Mouse (Mus musculus): ENCODE results near the gene Mrps22. TPM values are rescaled to one million over a fixed set of nuclear protein-coding genes. Genes with fewer than 3 reads are reported as not detected.
A peak's percentile ranks its signal among the peaks of the same experiment; 100 is the strongest.

The Mrps22 gene
- polyA plus RNA-seq (2016; fragmentation: Nextera tagmentation; extraction: Ambion mirVana), result 62.2 and 65.1 TPM in 2 replicates

DNA sequence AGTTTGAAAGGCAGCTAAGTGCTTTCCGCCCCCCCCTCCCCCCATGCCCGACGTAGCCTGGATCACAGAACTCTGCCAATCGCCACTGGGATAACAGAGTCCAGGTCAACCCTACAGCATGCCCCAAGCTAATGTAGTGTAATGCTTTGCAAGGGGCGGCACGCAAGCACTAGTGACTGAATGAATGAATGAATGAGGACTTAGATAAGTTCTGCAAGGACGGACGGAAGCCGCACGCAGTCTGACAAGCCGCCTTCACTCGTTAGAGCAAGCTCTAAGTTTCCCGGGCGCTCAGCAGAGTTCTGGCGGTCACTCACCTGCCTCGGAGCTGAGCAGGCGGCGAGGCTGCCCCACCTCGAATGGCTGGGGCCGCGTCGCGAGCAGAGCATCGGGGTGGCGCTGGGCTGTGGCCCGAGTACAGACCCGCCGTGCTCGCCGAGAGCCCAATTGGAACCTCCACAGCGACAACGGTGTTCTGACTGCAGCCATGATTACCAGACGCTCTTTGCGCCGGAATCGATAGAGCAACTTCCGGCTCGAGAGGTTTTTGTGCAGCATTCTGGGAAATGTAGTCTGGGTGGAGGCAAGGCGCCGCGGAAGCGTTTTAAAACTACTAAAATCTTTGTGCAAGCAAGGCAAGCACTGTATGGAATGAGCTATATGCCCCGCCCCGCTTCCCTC, at the start of gene Mrps22:
Gene Mrps22 (minus strand): TSS at position 505 of the 681 bp plus-strand sequence.
- peak within 1 kb of the TSS; percentile 76 for H3K9ac ChIP-seq
- H3K36me3 ChIP-seq, result peaks cover 19% of the 10 kb centered on the region
- peak; percentile 92 for ATAC-seq (ENCODE audit: insufficient number of reproducible peaks, insufficient read depth, low FRiP score, low TSS enrichment)
- H3K27ac ChIP-seq, result no peak within 1 kb of the TSS
- H3K4me2 ChIP-seq (replicated peaks), result peak within 1 kb of the TSS; percentile 95
- peaks cover 12% of the 10 kb centered on the region for H3K4me1 ChIP-seq
- H3K27me3 ChIP-seq, result no peaks in the 10 kb centered on the region
- no peaks in the 10 kb centered on the region for H3K9me3 ChIP-seq
- WGBS, result under 1% methylated on average over 44 of the region's 44 CpGs
- peak within 1 kb of the TSS; percentile 96 for H3K4me3 ChIP-seq

DNA sequence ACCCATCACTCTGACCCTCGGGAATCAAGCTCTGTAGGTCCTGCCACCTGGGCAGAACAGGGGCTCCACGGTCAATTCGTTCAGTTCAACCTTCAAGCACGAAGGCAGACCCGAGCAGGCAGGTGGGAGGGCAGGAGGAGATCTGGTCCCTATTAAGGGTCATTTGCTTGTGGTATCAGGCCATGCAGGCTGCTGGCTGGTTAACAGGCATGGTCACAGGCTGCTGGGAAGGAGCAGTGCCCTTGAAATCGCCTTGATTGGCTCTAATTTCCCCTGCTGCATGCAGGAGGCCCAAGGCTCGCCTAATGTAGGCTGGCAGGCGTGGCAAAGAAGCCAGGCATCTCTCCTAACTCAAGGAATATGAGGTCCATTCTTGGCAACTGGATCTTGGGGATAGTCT, 49.1 kb upstream of the Mrps22 start:
- WGBS, result 33% methylated on average over 8 of the region's 8 CpGs
- no peak for ATAC-seq (ENCODE audit: insufficient number of reproducible peaks, insufficient read depth, low FRiP score, low TSS enrichment)
- Histone ChIP-seq H3K9ac (no peak overlapping the region), H3K4me1 (peaks cover 9% of the 10 kb centered on the region), H3K4me3 (no peak overlapping the region), H3K4me2 (replicated peaks) (no peak overlapping the region), H3K27ac (no peak overlapping the region), H3K9me3 (no peaks in the 10 kb centered on the region), H3K36me3 (no peaks in the 10 kb centered on the region), H3K27me3 (peaks cover 37% of the 10 kb centered on the region; the same call in 1 of the 2 replicates)

DNA sequence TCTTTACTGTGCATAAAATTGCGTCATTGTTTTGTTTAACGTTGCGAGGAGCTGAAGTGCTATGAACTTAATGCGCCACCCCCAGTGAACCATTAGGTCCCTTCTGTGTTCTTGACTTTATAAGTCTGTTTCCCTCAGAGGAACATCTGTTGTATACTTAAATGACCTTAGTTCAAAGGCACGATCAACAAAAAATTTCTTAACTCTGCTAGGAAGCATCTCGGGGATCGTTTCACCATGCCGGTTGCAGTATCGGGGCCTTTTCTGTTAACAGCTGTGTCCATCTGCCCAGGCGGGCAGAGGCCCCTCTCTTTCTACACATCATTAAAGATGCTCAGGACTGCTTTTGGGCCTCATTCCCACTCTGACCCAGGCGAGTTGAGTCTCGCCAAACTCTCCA, 46.0 kb upstream of the Mrps22 start:
- no peaks in the 10 kb centered on the region for H3K9me3 ChIP-seq
- H3K27ac ChIP-seq, result no peak overlapping the region
- H3K4me2 ChIP-seq (replicated peaks), result no peak overlapping the region
- 67% methylated on average over 12 of the region's 12 CpGs for WGBS
- no peak overlapping the region for H3K9ac ChIP-seq
- H3K27me3 ChIP-seq, result peaks cover 44% of the 10 kb centered on the region
- ATAC-seq (ENCODE audit: insufficient number of reproducible peaks, insufficient read depth, low FRiP score, low TSS enrichment), result no peak
- H3K36me3 ChIP-seq, result no peaks in the 10 kb centered on the region
- H3K4me3 ChIP-seq, result no peak overlapping the region
- H3K4me1 ChIP-seq, result peaks cover 9% of the 10 kb centered on the region

DNA sequence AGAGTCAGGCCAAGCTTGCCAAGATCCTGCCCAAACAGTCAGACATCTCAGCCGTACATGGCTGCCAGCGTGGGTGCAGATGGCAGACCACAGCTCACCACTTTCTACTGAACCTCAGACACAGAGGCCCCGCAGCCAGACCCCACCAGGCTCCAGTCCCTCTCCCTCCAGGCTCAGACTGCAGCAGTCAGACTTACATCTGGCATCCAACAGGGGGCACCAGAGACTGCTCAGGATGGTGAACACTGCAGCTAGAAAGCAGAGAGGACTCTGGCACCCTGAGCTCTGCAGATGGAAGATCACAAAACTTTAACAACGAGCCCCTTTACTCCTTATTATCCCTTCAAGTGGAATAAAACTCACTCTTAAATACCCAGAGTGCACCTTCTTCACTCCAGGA, 44.3 kb upstream of the Mrps22 start:
- H3K4me2 ChIP-seq (replicated peaks), result no peak overlapping the region
- no peaks in the 10 kb centered on the region for H3K36me3 ChIP-seq
- peaks cover 5% of the 10 kb centered on the region for H3K4me1 ChIP-seq
- ATAC-seq (ENCODE audit: insufficient number of reproducible peaks, insufficient read depth, low FRiP score, low TSS enrichment), result no peak
- no peak overlapping the region for H3K9ac ChIP-seq
- no peak overlapping the region for H3K27ac ChIP-seq
- WGBS, result 28% methylated on average over 4 of the region's 4 CpGs
- no peaks in the 10 kb centered on the region for H3K9me3 ChIP-seq
- H3K4me3 ChIP-seq, result no peak overlapping the region
- peaks cover 46% of the 10 kb centered on the region for H3K27me3 ChIP-seq

DNA sequence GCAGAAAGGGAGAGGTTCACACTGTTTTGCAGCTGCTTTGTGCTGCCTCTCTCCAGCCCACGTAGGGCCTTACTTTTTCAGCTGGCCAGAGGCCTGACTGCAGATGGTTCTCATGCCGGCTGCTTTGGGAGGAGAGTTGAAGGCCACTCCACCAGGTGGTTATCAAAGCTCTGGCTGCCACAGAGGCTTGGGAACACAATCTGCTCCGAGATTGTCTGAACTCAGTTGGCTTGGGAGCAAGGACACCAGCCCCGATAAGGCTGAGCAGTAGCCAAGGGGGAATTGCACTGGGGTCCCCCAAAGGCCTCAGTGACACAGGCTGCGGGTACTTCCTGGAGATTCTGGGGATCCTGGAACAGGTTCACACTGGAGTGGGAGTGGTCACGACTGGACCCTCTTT, 40.7 kb upstream of the Mrps22 start:
- Histone ChIP-seq H3K9me3 (no peaks in the 10 kb centered on the region), H3K4me3 (no peak overlapping the region), H3K4me2 (replicated peaks) (no peak overlapping the region), H3K4me1 (no peaks in the 10 kb centered on the region), H3K27me3 (peaks cover 35% of the 10 kb centered on the region), H3K9ac (no peak overlapping the region), H3K27ac (no peak overlapping the region), H3K36me3 (no peaks in the 10 kb centered on the region)
- no peak for ATAC-seq (ENCODE audit: insufficient number of reproducible peaks, insufficient read depth, low FRiP score, low TSS enrichment)
- 76% methylated on average over 6 of the region's 6 CpGs for WGBS

DNA sequence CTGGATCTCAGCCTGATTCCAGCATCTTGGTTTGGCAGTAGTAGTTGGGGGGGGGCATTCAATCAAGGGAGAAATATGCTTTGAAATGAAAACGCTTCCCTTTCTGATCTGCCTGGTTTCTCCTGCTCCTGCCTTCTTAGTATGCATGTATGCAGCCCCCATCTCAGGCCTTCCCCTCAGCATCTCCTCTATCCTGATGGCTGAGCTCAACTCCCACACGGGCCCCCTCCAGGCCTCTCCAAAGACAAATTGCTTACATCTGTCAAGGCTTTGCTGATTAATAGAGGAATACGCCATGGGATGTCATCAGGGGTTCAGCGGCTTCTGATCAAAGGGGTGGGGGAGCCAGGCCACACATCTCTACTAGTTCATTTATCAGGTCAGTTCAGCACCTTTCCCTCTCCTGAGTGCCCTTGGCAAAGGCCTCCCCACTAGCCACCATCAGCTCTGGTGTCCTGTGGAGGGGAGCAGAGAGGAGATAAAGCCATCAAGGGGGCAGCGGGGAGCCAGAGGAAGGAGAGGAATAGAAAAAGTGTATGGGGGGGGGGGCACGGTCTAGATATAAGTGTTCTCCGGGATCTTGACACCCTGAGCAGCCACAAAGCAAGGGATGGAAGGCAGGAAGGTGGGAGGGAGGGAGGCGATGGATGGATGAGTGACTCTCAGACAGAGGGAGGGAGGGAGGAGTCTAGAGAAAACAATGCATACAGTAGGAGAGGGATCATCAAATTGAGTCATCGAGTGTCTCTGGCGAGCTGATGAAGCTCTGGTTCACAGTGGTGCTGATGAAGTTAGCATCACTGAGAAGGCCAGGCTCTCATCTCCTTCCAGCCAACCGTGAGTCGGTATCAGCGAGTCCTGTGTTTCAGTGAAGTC, 32.1 kb upstream of the Mrps22 start:
- Histone ChIP-seq H3K9me3 (no peaks in the 10 kb centered on the region), H3K36me3 (no peaks in the 10 kb centered on the region), H3K4me2 (replicated peaks) (no peak overlapping the region), H3K27ac (no peak overlapping the region), H3K9ac (no peak overlapping the region), H3K4me3 (no peak overlapping the region), H3K27me3 (peaks cover 6% of the 10 kb centered on the region), H3K4me1 (0 out of 2 replicates have a peak, but pooled peaks cover 2% of the 10 kb centered on the region)
- peak; percentile 45; the same call in 1 of the 2 replicates for ATAC-seq (ENCODE audit: insufficient number of reproducible peaks, insufficient read depth, low FRiP score, low TSS enrichment)
- WGBS, result 63% methylated on average over 13 of the region's 13 CpGs

DNA sequence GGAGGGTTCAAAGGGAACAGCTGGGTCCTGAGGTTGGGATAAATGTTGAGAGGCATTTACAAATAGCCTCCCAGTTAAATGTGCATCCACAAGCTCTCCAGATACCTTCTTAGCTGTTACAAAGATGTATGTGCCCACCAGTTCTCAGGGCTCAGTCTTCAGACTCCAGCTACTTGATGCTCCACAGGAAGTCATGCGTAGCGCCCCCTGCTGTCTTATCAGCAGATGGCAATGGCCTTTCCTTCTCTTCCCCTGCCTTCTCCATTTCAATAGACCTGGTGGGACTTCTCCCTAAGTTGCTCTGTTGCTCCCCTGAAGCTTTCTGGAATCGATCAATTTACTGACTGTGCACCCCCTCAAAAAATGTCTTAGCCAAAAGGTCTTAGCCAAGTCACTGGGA, 27.0 kb upstream of the Mrps22 start:
- no peaks in the 10 kb centered on the region for H3K36me3 ChIP-seq
- H3K27me3 ChIP-seq, result peaks cover 31% of the 10 kb centered on the region
- peaks cover 11% of the 10 kb centered on the region; the same call in 1 of the 2 replicates for H3K4me1 ChIP-seq
- H3K4me3 ChIP-seq, result no peak overlapping the region
- no peak overlapping the region for H3K27ac ChIP-seq
- no peak overlapping the region for H3K4me2 ChIP-seq (replicated peaks)
- H3K9me3 ChIP-seq, result no peaks in the 10 kb centered on the region
- WGBS, result 51% methylated on average over 3 of the region's 3 CpGs
- no peak overlapping the region for H3K9ac ChIP-seq
- ATAC-seq (ENCODE audit: insufficient number of reproducible peaks, insufficient read depth, low FRiP score, low TSS enrichment), result no peak

DNA sequence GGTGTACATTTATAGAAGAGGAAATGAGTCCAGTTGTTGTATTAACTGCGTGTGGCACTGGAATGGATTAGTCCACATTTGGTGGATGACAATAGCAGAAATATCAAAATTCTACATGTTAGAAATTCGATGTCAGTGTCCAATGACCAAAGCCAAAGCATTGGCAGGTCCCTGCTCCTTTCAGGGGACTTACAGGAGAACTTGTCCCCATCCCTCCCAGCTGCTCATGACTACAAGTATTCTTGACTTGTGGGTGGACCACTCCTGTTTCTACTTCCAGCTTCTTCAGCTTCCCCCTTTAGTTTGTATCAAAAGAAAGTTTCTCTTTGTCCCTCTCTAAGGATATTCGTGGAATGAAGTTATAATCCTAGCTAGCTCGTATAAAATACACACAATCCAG, 3.4 kb upstream of the Mrps22 start:
- no peak overlapping the region for H3K4me2 ChIP-seq (replicated peaks)
- WGBS, result 74% methylated on average over 4 of the region's 4 CpGs
- H3K9me3 ChIP-seq, result no peaks in the 10 kb centered on the region
- H3K4me3 ChIP-seq, result no peak overlapping the region
- H3K9ac ChIP-seq, result no peak overlapping the region
- ATAC-seq (ENCODE audit: insufficient number of reproducible peaks, insufficient read depth, low FRiP score, low TSS enrichment), result no peak
- peaks cover 11% of the 10 kb centered on the region for H3K4me1 ChIP-seq
- H3K27me3 ChIP-seq, result no peaks in the 10 kb centered on the region
- no peaks in the 10 kb centered on the region for H3K36me3 ChIP-seq
- no peak overlapping the region for H3K27ac ChIP-seq

DNA sequence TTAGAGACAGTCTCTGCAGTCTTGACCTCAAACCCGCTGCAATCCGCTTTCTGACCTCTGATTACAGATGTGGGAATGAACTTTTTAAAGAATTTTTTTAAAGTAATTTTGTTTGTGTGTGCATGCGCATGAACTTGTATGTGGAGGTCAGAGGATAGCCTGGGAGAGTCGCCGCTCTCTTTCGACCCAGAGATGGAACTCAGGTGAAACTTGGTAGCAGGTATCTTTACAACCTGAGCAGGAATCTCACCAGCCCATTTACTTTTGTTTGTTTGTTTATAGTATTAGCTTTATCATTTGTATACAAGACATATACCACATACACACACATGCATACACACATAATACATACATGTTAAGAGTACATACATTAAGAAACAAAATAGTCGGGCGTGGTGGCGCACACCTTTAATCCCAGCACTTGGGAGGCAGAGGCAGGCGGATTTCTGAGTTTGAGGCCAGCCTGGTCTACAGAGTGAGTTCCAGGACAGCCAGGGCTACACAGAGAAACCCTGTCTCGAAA, 438 bp upstream of the Mrps22 start:
- Histone ChIP-seq H3K4me1 (peaks cover 12% of the 10 kb centered on the region), H3K27ac (no peak overlapping the region), H3K36me3 (peaks cover 12% of the 10 kb centered on the region), H3K4me2 (replicated peaks) (peak overlapping the region; percentile 95), H3K9ac (no peak overlapping the region), H3K27me3 (no peaks in the 10 kb centered on the region), H3K4me3 (peak overlapping the region; percentile 96), H3K9me3 (no peaks in the 10 kb centered on the region)
- ATAC-seq (ENCODE audit: insufficient number of reproducible peaks, insufficient read depth, low FRiP score, low TSS enrichment), result 0 out of 2 replicates have a peak, but pooled peaks have one; percentile 12
- 53% methylated on average over 11 of the region's 11 CpGs for WGBS

DNA sequence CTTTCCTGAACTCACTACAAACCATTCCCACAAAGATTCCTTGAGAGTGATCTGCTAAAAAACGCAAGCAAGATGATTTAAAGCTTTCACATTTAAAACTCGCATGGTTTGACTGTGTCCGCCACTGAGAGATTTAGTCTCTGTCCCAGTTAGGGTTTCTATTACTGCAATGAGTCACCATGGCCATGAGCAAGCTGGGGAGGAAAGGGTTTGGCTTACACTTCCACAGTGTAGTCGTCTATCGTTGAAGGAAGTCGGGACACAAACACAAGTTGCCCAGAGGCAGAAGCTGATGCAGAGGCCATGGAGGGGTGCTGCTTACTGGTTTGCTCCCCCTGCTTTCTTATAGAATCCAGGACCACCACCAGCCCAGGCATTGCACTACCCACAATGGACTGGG, 1.4 kb downstream of the Mrps22 start:
- ATAC-seq (ENCODE audit: insufficient number of reproducible peaks, insufficient read depth, low FRiP score, low TSS enrichment), result no peak
- Histone ChIP-seq H3K4me3 (no peak overlapping the region), H3K9ac (no peak overlapping the region), H3K27me3 (no peaks in the 10 kb centered on the region), H3K27ac (no peak overlapping the region), H3K9me3 (no peaks in the 10 kb centered on the region), H3K36me3 (peaks cover 28% of the 10 kb centered on the region), H3K4me1 (peaks cover 12% of the 10 kb centered on the region), H3K4me2 (replicated peaks) (peak overlapping the region; percentile 95; the same call in 1 of the 2 replicates)
- WGBS, result 83% methylated on average over 6 of the region's 6 CpGs

DNA sequence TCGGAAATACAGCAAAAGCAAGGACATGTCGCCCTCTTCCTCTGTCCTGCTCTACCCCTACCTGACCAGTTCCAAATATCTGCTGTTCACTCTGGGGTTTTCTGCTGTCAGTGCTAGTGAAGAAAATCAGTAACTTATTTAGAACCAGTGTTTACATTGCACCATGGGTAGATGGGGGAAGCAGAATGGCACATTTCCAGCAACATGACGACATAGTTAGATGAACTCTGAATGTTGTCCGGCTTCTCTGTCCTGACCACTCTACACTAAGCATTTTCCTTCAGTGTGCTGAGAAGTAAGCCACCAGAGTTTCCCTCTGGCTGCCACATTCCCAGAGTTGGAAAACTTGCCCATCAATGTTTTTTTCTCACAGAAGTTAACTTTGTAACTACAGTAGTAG, 17.6 kb downstream of the Mrps22 start:
- H3K9ac ChIP-seq, result no peak overlapping the region

More for the DNA sequence above, 17.6 kb downstream of the Mrps22 start:
- WGBS, result 93% methylated on average over 4 of the region's 4 CpGs
- H3K9me3 ChIP-seq, result no peaks in the 10 kb centered on the region
- H3K4me1 ChIP-seq, result no peaks in the 10 kb centered on the region
- H3K27ac ChIP-seq, result no peak overlapping the region
- H3K27me3 ChIP-seq, result no peaks in the 10 kb centered on the region
- no peak overlapping the region for H3K4me2 ChIP-seq (replicated peaks)
- ATAC-seq (ENCODE audit: insufficient number of reproducible peaks, insufficient read depth, low FRiP score, low TSS enrichment), result no peak
- H3K4me3 ChIP-seq, result no peak overlapping the region
- H3K36me3 ChIP-seq, result peaks cover 83% of the 10 kb centered on the region
